Comparison of ENCODE assay signal across 9 mouse cellular contexts in genomic region chr1:38334206-38334605, GRCm38 (mm10).
DNase-seq lines count a peak whose midpoint lies in the region; ATAC-seq lines count a peak whose summit lies in the region.
"Had no signal": no experiment of that assay in that cellular context is flagged by ENCODE, and none has a peak within 500 bp of the region (broad histone marks: within the 10 kb centered on the region; RNA-seq: fewer than 3 reads in every experiment).

No protein-coding gene starts in this region.

- no peaks in the 10 kb centered on the region for H3K36me3 ChIP-seq in intestine, embryonic 14.5 days (ENCODE audit: control insufficient read depth, insufficient read depth, low read length)
- no peaks in the 10 kb centered on the region for H3K36me3 ChIP-seq in intestine, embryonic 15.5 days
- H3K36me3 ChIP-seq: liver, embryonic 13.5 days had no signal

- no peak overlapping the region for H3K4me3 ChIP-seq in intestine, embryonic 14.5 days (ENCODE audit: low read depth, low read length)
- no peak overlapping the region for H3K4me3 ChIP-seq in intestine, embryonic 15.5 days (replicated peaks)
- H3K4me3 ChIP-seq: liver, embryonic 13.5 days had no signal

- no peaks in the 10 kb centered on the region for H3K4me1 ChIP-seq in intestine, embryonic 14.5 days (replicated peaks; ENCODE audit: control insufficient read depth, insufficient read depth, low read length)
- no peaks in the 10 kb centered on the region for H3K4me1 ChIP-seq in intestine, embryonic 15.5 days (replicated peaks)
- H3K4me1 ChIP-seq: liver, embryonic 13.5 days had no signal

- H3K27me3 ChIP-seq in intestine, embryonic 14.5 days (replicated peaks; ENCODE audit: control insufficient read depth, insufficient read depth, low read length): no peaks in the 10 kb centered on the region
- H3K27me3 ChIP-seq in intestine, embryonic 15.5 days (replicated peaks): no peaks in the 10 kb centered on the region
- H3K27me3 ChIP-seq: liver, embryonic 13.5 days had no signal

- peak; percentile 45 for DNase-seq in intestine, embryonic 14.5 days (ENCODE audit: low spot score)
- peak; percentile 77 for DNase-seq in cerebellum, adult 9-10 months
- DNase-seq in heart, postnatal 4 days: peak; percentile 25
- DNase-seq in right cerebral cortex, postnatal 10 days (ENCODE audit: low spot score in 2 of 2): peak; percentile 71 to 81
- no peak for DNase-seq in kidney, adult 18-20 months
- DNase-seq: liver, embryonic 13.5 days had no signal

- H3K9me3 ChIP-seq in intestine, embryonic 14.5 days (ENCODE audit: control insufficient read depth, low read length): no peaks in the 10 kb centered on the region
- H3K9me3 ChIP-seq in intestine, embryonic 15.5 days: no peaks in the 10 kb centered on the region
- H3K9me3 ChIP-seq: liver, embryonic 13.5 days had no signal

- H3K9ac ChIP-seq in intestine, embryonic 14.5 days (ENCODE audit: low read length): no peak overlapping the region
- no peak overlapping the region for H3K9ac ChIP-seq in intestine, embryonic 15.5 days
- H3K9ac ChIP-seq: liver, embryonic 13.5 days had no signal

- no peak overlapping the region for H3K4me2 ChIP-seq in intestine, embryonic 14.5 days (ENCODE audit: low read length)
- H3K4me2 ChIP-seq in intestine, embryonic 15.5 days (replicated peaks): no peak overlapping the region
- H3K4me2 ChIP-seq: liver, embryonic 13.5 days had no signal

- ATAC-seq in intestine, embryonic 14.5 days (replicated peaks; ENCODE audit: low FRiP score, low TSS enrichment, low read depth): no peak
- ATAC-seq in intestine, embryonic 15.5 days: no peak
- no peak for ATAC-seq in megakaryocyte-erythroid progenitor cell, adult 5-6 weeks (replicated peaks; ENCODE audit: low FRiP score, low TSS enrichment, poor library complexity, severe bottlenecking)
- no peak for ATAC-seq in inflammation-experienced regulatory T-cells, adult 6 months

- 80% methylated on average over 7 of the region's 7 CpGs for WGBS in intestine, embryonic 14.5 days
- 77% methylated on average over 7 of the region's 7 CpGs for WGBS in intestine, embryonic 15.5 days

- no peak overlapping the region for H3K27ac ChIP-seq in intestine, embryonic 14.5 days (ENCODE audit: low read depth)
- H3K27ac ChIP-seq in intestine, embryonic 15.5 days: no peak overlapping the region
- H3K27ac ChIP-seq: liver, embryonic 13.5 days had no signal
